Mouse (Mus musculus): Measurements from ENCODE around the gene Gm49661.
A peak's percentile ranks its signal among the peaks of the same experiment; 100 is the strongest.

Gene Gm49661

DNA sequence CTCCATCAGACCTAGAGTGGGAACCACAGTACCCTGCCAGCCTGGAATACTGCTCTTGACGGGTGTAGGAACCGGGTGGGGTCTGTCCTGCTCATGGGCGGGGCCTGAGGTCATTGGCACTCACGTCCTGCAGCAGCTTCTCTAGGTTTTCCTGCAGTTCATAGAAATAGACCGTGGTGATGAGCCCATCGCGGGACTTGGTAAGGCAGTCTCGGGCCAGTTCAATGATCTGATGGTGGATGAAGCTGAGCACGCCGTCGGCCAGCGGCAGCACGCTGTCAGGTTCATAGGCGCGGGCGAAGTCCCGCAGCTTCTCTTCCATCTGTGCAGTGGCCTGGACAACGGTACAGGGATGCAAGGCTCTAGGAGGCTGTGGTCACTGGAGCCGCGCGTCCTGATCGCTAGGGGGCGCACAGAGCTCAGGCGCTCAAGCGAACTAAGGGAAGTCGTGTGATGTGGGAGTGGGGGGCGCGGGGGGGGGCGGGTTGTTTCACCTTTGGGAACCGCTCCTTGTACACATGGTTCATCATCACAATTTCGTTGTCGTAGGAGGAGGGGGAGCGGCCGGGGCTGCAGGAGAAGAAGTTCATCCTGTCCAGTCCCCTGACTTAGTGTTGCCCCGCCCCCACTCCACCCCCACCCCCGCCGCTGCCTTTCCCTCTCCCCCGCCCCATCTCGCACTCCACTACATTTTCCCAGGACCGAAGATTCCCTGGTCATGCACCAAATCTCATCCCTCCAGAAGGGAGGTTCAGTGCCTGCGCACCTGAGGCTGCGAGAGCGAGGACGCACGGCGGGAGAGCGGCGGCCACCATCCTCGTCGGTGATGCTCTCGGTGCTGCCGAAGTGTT, 40.6 kb downstream of the Gm49661 start:
- DNase-seq, result peak; percentile 69

DNA sequence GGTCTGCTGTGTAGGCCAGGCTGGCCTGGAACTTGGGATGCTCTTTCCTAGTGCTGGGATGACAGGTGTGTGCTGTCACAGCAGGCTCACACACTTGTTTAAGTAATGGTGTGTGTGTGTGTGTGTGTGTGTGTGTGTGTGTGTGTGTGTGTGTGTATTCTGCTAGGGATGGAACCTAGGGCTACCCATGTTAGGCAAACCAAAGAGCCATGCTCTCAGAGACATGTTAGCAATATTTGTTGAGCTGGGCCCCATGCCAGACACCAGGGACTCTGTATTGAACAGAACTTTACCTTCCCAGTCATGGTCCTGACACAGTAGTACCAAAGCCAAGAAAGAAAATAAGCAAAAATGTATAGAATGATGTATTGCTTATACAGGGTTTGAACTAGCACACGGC, 41.7 kb downstream of the Gm49661 start:
- DNase-seq, result no peak

DNA sequence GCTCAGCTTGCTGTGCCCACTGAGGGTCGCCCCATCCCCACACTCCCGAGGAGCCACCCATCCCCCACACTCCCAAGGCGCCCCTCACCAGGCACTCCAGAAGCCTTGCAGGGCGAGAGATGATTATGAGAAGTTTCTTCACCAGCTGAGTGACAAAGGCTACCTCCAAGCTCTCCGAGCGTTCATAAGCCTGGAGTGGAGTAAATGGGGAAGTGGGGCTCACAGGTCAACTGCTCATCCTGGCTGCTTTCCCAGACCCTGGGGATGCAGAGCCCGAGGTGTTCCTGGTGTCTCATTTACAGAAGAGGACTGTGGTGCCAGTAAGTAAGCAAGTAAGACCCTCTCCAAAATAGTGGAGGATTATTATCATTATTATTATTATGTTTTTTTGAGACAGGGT, 43.7 kb downstream of the Gm49661 start:
- DNase-seq, result no peak

DNA sequence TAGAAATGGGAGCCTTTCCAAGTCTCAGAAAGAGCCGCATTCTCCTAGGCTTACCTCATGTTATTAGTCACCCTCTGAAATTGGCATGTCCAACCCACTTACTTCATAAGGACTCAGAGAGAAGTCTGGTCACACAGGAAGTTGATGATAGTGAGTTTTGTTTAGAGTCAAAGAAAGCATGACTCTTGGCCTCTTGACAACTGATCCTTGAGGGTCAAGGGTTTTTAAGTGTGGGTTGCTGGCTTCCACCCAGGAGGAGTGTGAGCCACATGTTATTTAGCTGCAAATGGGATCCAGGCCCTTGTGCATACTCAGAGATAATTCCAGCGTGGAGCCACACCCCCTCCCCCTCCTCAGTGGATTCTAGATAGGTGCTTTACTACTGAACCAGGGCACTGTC, 47.6 kb downstream of the Gm49661 start:
- no peak for DNase-seq

DNA sequence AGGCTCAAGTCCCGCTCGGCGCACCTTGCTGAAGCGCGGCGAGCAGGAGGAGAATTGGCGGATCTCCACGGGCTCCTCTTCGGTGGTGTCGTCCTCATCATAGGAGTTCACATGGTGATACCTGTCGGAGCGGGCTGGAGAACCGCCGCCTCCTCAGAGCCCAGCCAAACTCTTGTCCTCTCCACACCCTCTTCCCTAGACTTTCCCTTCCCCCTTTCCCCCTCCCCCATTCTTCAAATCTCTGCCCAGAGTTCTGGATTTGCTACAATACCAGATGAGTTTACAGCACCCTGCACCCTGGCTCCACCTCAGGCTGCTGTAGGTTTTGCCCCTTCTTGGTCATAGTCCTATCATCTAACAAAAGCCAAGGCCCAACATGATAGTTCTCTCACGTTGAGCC, 50.6 kb downstream of the Gm49661 start:
- DNase-seq, result no peak

DNA sequence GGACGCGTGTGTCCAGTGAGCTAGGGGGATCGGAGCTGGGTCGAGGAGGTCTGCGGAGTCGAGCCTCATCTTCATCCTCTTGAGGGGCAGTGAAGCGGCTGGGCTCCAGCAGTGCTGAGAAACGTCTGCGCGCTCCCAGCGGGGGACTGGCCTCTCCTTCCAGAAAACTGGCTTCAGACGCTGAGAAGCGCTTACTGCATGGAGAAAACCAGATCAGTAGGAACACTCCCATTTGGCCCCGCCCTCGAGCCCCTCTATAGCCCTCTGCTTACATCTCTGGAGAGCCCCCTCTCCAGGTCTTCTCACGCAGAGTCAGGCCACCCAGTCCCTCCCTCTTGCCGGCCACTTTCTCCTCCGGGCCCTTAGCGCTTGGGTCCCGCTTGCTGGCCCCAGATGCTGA, 51.5 kb downstream of the Gm49661 start:
- DNase-seq, result no peak
